Mouse (Mus musculus) cerebellum, adult (tissue): Measurements from ENCODE around the gene Nodal.

Source experiments
- ATAC-seq: cut with Nextera tagmentation; 2 replicates; pipeline ENCODE4 v1.9.2; 2017; ENCODE audit warnings: mild to moderate bottlenecking, moderate library complexity, mixed read lengths; ENCODE audit not compliant: insufficient number of reproducible peaks, low FRiP score, low TSS enrichment

Nodal gene

GRCm38 (mm10) chr10:61474344-61474743 is 56.6 kb downstream of the Nodal start:
- ATAC-seq: no peak
